Mouse (Mus musculus) kidney, adult 11 months (tissue): ENCODE data around the gene Wfdc18.
A peak's percentile ranks its signal among the peaks of the same experiment; 100 is the strongest.

Experiments used
- DNase-seq: peaks from one replicate; pipeline ENCODE4 v3.0.0; 2022

Gene Wfdc18

GRCm38 (mm10) chr11:83743525-83743924 is 34.7 kb downstream of the Wfdc18 start:
- no peak for DNase-seq

GRCm38 (mm10) chr11:83746152-83746551 is 37.3 kb downstream of the Wfdc18 start:
- DNase-seq = no peak

GRCm38 (mm10) chr11:83746681-83747080 is 37.9 kb downstream of the Wfdc18 start, which contains the start of gene Wfdc21:
TSS of gene Wfdc21 (plus strand) at chr11:83746940.
- no peak for DNase-seq

GRCm38 (mm10) chr11:83747376-83748265 is 38.8 kb downstream of the Wfdc18 start:
- no peak for DNase-seq

- DNase-seq = peak; percentile 87
Measured at GRCm38 (mm10) chr11:83753581-83754181, 44.9 kb downstream of the Wfdc18 start, which contains the start of gene Heatr6. TSS of gene Heatr6 (plus strand) at chr11:83753696.

- no peak for DNase-seq
Measured at GRCm38 (mm10) chr11:83754227-83754626, 45.4 kb downstream of the Wfdc18 start.
